Comparison of ENCODE assay signal across 9 mouse cellular contexts in genomic region chr12:102703111-102703412, GRCm38 (mm10). TPM values are rescaled to one million over a fixed set of nuclear protein-coding genes. Genes with fewer than 3 reads are reported as not detected.
DNase-seq lines count a peak whose midpoint lies in the region; ATAC-seq and TF ChIP-seq lines count a peak whose summit lies in the region.
"Had no signal": no experiment of that assay in that cellular context is flagged by ENCODE, and none has a peak within 500 bp of the region (broad histone marks: within the 10 kb centered on the region; RNA-seq: fewer than 3 reads in every experiment).

No protein-coding gene starts in this region.

- H3K79me2 ChIP-seq in CH12.LX (replicated peaks; ENCODE audit: control insufficient read depth, extremely low read depth, insufficient read depth, poor library complexity, severe bottlenecking): peaks cover 28% of the 10 kb centered on the region

- peaks cover 1% of the 10 kb centered on the region for H3K27me3 ChIP-seq in CH12.LX (replicated peaks)
- peaks cover 9% of the 10 kb centered on the region; the same call in 1 of the 2 replicates for H3K27me3 ChIP-seq in hindbrain, embryonic 13.5 days
- no peaks in the 10 kb centered on the region for H3K27me3 ChIP-seq in lung, embryonic 15.5 days
- no peaks in the 10 kb centered on the region for H3K27me3 ChIP-seq in stomach, postnatal 0 days (ENCODE audit: control insufficient read depth, insufficient read depth, low read length)

- H3K27ac ChIP-seq in CH12.LX (ENCODE audit: insufficient read depth, low read depth): peak overlapping the region; percentile 4; the same call in 1 of the 2 replicates
- H3K27ac ChIP-seq in hindbrain, embryonic 13.5 days: peak overlapping the region; percentile 67
- no peak overlapping the region; the same call in 1 of the 2 replicates for H3K27ac ChIP-seq in lung, embryonic 15.5 days
- peak overlapping the region; percentile 73; the same call in 1 of the 2 replicates for H3K27ac ChIP-seq in stomach, postnatal 0 days (replicated peaks)

- TF ChIP-seq EP300 in CH12.LX (IDR thresholded peaks at IDR 0.05; ENCODE audit: low read length): no peak
- TF ChIP-seq EP300 in stomach, postnatal 0 days (optimal IDR thresholded peaks at IDR 0.05): no peak

- no peak for TF ChIP-seq RAD21 in CH12.LX (IDR thresholded peaks at IDR 0.05; ENCODE audit: low read depth, low read length)

- peaks cover 0 to 10% of the 10 kb centered on the region in 2 experiments for H3K36me3 ChIP-seq in CH12.LX (replicated peaks in 1 of 2; ENCODE audit: control insufficient read depth in 1 of 2, insufficient read depth in 1 of 2, low read length in 1 of 2)
- H3K36me3 ChIP-seq in hindbrain, embryonic 13.5 days: no peaks in the 10 kb centered on the region
- H3K36me3 ChIP-seq in lung, embryonic 15.5 days: no peaks in the 10 kb centered on the region
- H3K36me3 ChIP-seq in stomach, postnatal 0 days (ENCODE audit: control insufficient read depth, insufficient read depth, low read length): no peaks in the 10 kb centered on the region

- H3K4me3 ChIP-seq in CH12.LX (replicated peaks in 1 of 3; ENCODE audit: low read depth in 2 of 3, low read length in 2 of 3, poor library complexity in 1 of 3): peak overlapping the region; percentile 62 to 83 (median 72)
- peak overlapping the region; percentile 69 for H3K4me3 ChIP-seq in hindbrain, embryonic 13.5 days
- H3K4me3 ChIP-seq in lung, embryonic 15.5 days: peak overlapping the region; percentile 84
- H3K4me3 ChIP-seq in stomach, postnatal 0 days (ENCODE audit: low read depth, low read length): peak overlapping the region; percentile 79

- ATAC-seq in hindbrain, embryonic 13.5 days (ENCODE audit: low FRiP score): no peak
- no peak for ATAC-seq in lung, embryonic 15.5 days (ENCODE audit: borderline replicate concordance, extremely low read depth, low FRiP score, low TSS enrichment)
- no peak for ATAC-seq in stomach, postnatal 0 days (ENCODE audit: low FRiP score, low TSS enrichment)

- peak; percentile 40 for DNase-seq in embryo, embryonic 10 days (ENCODE audit: low spot score)
- no peak for DNase-seq in embryo, embryonic 9.5 days (ENCODE audit: extremely low spot score)
- no peak for DNase-seq in CH12.LX (ENCODE audit: extremely low read depth)
- DNase-seq in cerebellum, postnatal 36 days: peak; percentile 52 to 65
- DNase-seq in stomach, postnatal 0 days (ENCODE audit: low spot score): no peak
- no peak for DNase-seq in thymus, postnatal 14 days

- in situ Hi-C loops in CH12.LX (cut with MboI; ENCODE audit: low pct_ligation_motif_present, low pct_unique_long_range_greater_than_20kb, low sequenced_read_pairs): no loop called here

- WGBS in hindbrain, embryonic 13.5 days: 4% methylated on average over 4 of the region's 4 CpGs
- WGBS in lung, embryonic 15.5 days: 7% methylated on average over 4 of the region's 4 CpGs
- 15% methylated on average over 4 of the region's 4 CpGs for WGBS in stomach, postnatal 0 days

- H3K4me2 ChIP-seq in CH12.LX (ENCODE audit: insufficient read depth, low read depth, poor library complexity, severe bottlenecking): peak overlapping the region; percentile 86
- peak overlapping the region; percentile 87 for H3K4me2 ChIP-seq in hindbrain, embryonic 13.5 days
- peak overlapping the region; percentile 99 for H3K4me2 ChIP-seq in lung, embryonic 15.5 days
- H3K4me2 ChIP-seq in stomach, postnatal 0 days (replicated peaks; ENCODE audit: low read depth): peak overlapping the region; percentile 95

- dilution Hi-C loops in CH12.LX (cut with MboI; ENCODE audit: extremely low pct_ligation_motif_present, extremely low pct_unique_long_range_greater_than_20kb, low sequenced_read_pairs): no loop called here

- H3K9me3 ChIP-seq in CH12.LX (replicated peaks; ENCODE audit: low read length): no peaks in the 10 kb centered on the region
- no peaks in the 10 kb centered on the region for H3K9me3 ChIP-seq in hindbrain, embryonic 13.5 days
- no peaks in the 10 kb centered on the region for H3K9me3 ChIP-seq in lung, embryonic 15.5 days
- no peaks in the 10 kb centered on the region for H3K9me3 ChIP-seq in stomach, postnatal 0 days (ENCODE audit: control insufficient read depth, low read length)

- H3K9ac ChIP-seq in CH12.LX (ENCODE audit: insufficient read depth, low read depth): peak overlapping the region; percentile 59
- peak overlapping the region; percentile 83 for H3K9ac ChIP-seq in hindbrain, embryonic 13.5 days
- H3K9ac ChIP-seq in lung, embryonic 15.5 days: peak overlapping the region; percentile 15; the same call in 1 of the 2 replicates
- peak overlapping the region; percentile 53; the same call in 1 of the 2 replicates for H3K9ac ChIP-seq in stomach, postnatal 0 days (ENCODE audit: low read length)

- TF ChIP-seq POLR2A in CH12.LX (IDR thresholded peaks at IDR 0.05; ENCODE audit: low read depth, low read length): no peak

- H3K4me1 ChIP-seq in CH12.LX (ENCODE audit: control insufficient read depth in 1 of 2, insufficient read depth in 2 of 2): peaks cover 25 to 55% of the 10 kb centered on the region in 2 experiments
- H3K4me1 ChIP-seq in hindbrain, embryonic 13.5 days (replicated peaks): peaks cover 62% of the 10 kb centered on the region
- peaks cover 24% of the 10 kb centered on the region for H3K4me1 ChIP-seq in lung, embryonic 15.5 days
- peaks cover 7% of the 10 kb centered on the region for H3K4me1 ChIP-seq in stomach, postnatal 0 days (replicated peaks; ENCODE audit: control insufficient read depth, insufficient read depth)

- TF ChIP-seq CTCF in CH12.LX (conservative IDR thresholded peaks at IDR 0.05 in 1 of 2, IDR thresholded peaks at IDR 0.05 in 1 of 2; ENCODE audit: low read depth in 2 of 2, low read length in 2 of 2): peak; percentile 16 to 56; a peak in 3 of 4 replicates
- peak; percentile 63 for TF ChIP-seq CTCF in stomach, postnatal 0 days (IDR thresholded peaks at IDR 0.05; ENCODE audit: low read depth)

TF ChIP-seq in CH12.LX, 34 proteins besides CTCF, POLR2A, EP300 and RAD21:
- no peak for TF ChIP-seq MAZ (IDR thresholded peaks at IDR 0.05; ENCODE audit: low read depth, low read length)
- peak; percentile 32 for TF ChIP-seq SMC3 (IDR thresholded peaks at IDR 0.05; ENCODE audit: low read depth, low read length)
TF ChIP-seq in CH12.LX: peak in this region for 1.

RNA-seq across cellular contexts. Expression of gene Itpk1, which starts 1.7 kb away (rescaled TPM):
- total RNA-seq in CH12.LX (2012; rRNA removed): 16.0 and 19.2 TPM in 2 replicates
- 12.8 and 14.0 TPM in 2 replicates for total RNA-seq in CH12.LX (2014; rRNA removed)
- polyA plus RNA-seq in CH12.LX (2012; ENCODE audit: insufficient read length, low read depth): 24.3 and 25.1 TPM in 2 replicates
- polyA plus RNA-seq in hindbrain, embryonic 13.5 days (2015; fragmentation: Nextera tagmentation; extraction: Ambion mirVana): 23.0 and 23.4 TPM in 2 replicates
- polyA plus RNA-seq in lung, embryonic 15.5 days (2015; fragmentation: Nextera tagmentation; extraction: Ambion mirVana): 8.0 and 9.6 TPM in 2 replicates
- 21.5 and 26.7 TPM in 2 replicates for polyA plus RNA-seq in stomach, postnatal 0 days (2015; fragmentation: Nextera tagmentation; extraction: Ambion mirVana)

RNA-seq across cellular contexts. Expression of gene Moap1, which starts 40.4 kb away (rescaled TPM):
- total RNA-seq in CH12.LX (2012; rRNA removed) (7.1 and 7.9 TPM in 2 replicates), CH12.LX (2014; rRNA removed) (5.5 and 12.7 TPM in 2 replicates)
- 6.1 and 15.4 TPM in 2 replicates for polyA plus RNA-seq in CH12.LX (2012; ENCODE audit: insufficient read length, low read depth)
- 51.7 and 54.3 TPM in 2 replicates for polyA plus RNA-seq in hindbrain, embryonic 13.5 days (2015; fragmentation: Nextera tagmentation; extraction: Ambion mirVana)
- polyA plus RNA-seq in lung, embryonic 15.5 days (2015; fragmentation: Nextera tagmentation; extraction: Ambion mirVana): 27.3 and 27.4 TPM in 2 replicates
- polyA plus RNA-seq in stomach, postnatal 0 days (2015; fragmentation: Nextera tagmentation; extraction: Ambion mirVana): 8.1 and 9.5 TPM in 2 replicates

RNA-seq across cellular contexts. Expression of gene Tmem251, which starts 40.5 kb away (rescaled TPM):
- 3.9 and 7.2 TPM in 2 replicates for total RNA-seq in CH12.LX (2012; rRNA removed)
- total RNA-seq in CH12.LX (2014; rRNA removed): 10.9 and 11.1 TPM in 2 replicates
- polyA plus RNA-seq in CH12.LX (2012; ENCODE audit: insufficient read length, low read depth): 13.9 and 14.6 TPM in 2 replicates
- polyA plus RNA-seq in hindbrain, embryonic 13.5 days (2015; fragmentation: Nextera tagmentation; extraction: Ambion mirVana): 11.5 and 12.2 TPM in 2 replicates
- 9.5 and 10.1 TPM in 2 replicates for polyA plus RNA-seq in lung, embryonic 15.5 days (2015; fragmentation: Nextera tagmentation; extraction: Ambion mirVana)
- 10.5 and 10.9 TPM in 2 replicates for polyA plus RNA-seq in stomach, postnatal 0 days (2015; fragmentation: Nextera tagmentation; extraction: Ambion mirVana)

RNA-seq across cellular contexts. Expression of gene Gm28051, which starts 54.5 kb away (rescaled TPM):
- total RNA-seq in CH12.LX (2012; rRNA removed) (not detected in 2 replicates), CH12.LX (2014; rRNA removed) (not detected in 2 replicates)
- not detected in 2 replicates for polyA plus RNA-seq in CH12.LX (2012; ENCODE audit: insufficient read length, low read depth)
- not detected in 2 replicates for polyA plus RNA-seq in hindbrain, embryonic 13.5 days (2015; fragmentation: Nextera tagmentation; extraction: Ambion mirVana)
- not detected in 2 replicates for polyA plus RNA-seq in lung, embryonic 15.5 days (2015; fragmentation: Nextera tagmentation; extraction: Ambion mirVana)
- polyA plus RNA-seq in stomach, postnatal 0 days (2015; fragmentation: Nextera tagmentation; extraction: Ambion mirVana): not detected in 2 replicates
- total RNA-seq: hematopoietic stem cell, adult 5-6 weeks had no signal

RNA-seq across cellular contexts. Expression of gene Gon7, which starts 54.5 kb away (rescaled TPM):
- 20.9 and 27.4 TPM in 2 replicates for total RNA-seq in CH12.LX (2012; rRNA removed)
- 30.0 and 33.6 TPM in 2 replicates for total RNA-seq in CH12.LX (2014; rRNA removed)
- polyA plus RNA-seq in CH12.LX (2012; ENCODE audit: insufficient read length, low read depth): 19.6 and 21.1 TPM in 2 replicates
- 53.2 and 55.3 TPM in 2 replicates for polyA plus RNA-seq in hindbrain, embryonic 13.5 days (2015; fragmentation: Nextera tagmentation; extraction: Ambion mirVana)
- polyA plus RNA-seq in lung, embryonic 15.5 days (2015; fragmentation: Nextera tagmentation; extraction: Ambion mirVana): 29.5 and 31.3 TPM in 2 replicates
- 13.6 and 14.7 TPM in 2 replicates for polyA plus RNA-seq in stomach, postnatal 0 days (2015; fragmentation: Nextera tagmentation; extraction: Ambion mirVana)

Comparison
In these comparisons a context has a peak if more than half of its experiments do, and no peak if none do; other contexts are left out.
1. DNase-seq: peak in embryo, embryonic 10 days (single experiment) and cerebellum, postnatal 36 days (2 of 2); none in embryo, embryonic 9.5 days (single experiment), CH12.LX (single experiment), stomach, postnatal 0 days (single experiment) and thymus, postnatal 14 days (single experiment).
2. H3K9ac ChIP-seq: peak in every context shown above with its lines; median percentile 83 in hindbrain, embryonic 13.5 days; 59 in CH12.LX; 53 in stomach, postnatal 0 days; 15 in lung, embryonic 15.5 days.
3. Peak in every context shown above with its lines, with median percentiles within 50 percentile points of each other: H3K4me2 ChIP-seq and H3K4me3 ChIP-seq.